Mouse (Mus musculus) thymus, postnatal 25 days (tissue): ENCODE results near the gene Pacsin1.
"Not testable (repeated sequence)": the region's sequence is repeated elsewhere in the genome, so short reads cannot be mapped to it uniquely, and the experiment has no call there.

ENCODE experiments used
- DNase-seq: peaks from one replicate; pipeline ENCODE4 v3.0.0; 2022

Pacsin1 gene

GRCm38 (mm10) chr17:27655089-27656010 is at the start of gene Pacsin1:
Gene Pacsin1, plus strand, starts transcription at chr17:27655509.
- peak; percentile 77 for DNase-seq

DNA sequence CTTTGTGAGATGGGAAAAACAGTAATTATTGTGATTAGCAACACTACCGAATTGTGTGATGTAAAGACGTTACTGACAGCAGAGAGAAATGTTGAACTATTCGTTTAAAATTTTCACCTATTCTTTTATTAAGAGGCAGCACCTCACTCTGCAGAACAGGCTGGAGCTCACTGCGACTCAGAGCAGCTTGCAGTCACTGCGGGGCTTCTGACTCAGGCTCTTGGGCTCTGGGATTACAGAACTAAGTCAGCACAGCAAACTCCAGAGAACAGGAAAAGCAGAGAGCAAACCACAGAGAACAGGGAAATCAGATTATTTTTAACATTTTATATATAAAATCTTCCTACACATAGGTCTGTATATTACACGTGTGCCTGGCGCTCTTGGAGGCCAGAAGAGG is 45.7 kb upstream of the Pacsin1 start:
- no peak for DNase-seq

DNA sequence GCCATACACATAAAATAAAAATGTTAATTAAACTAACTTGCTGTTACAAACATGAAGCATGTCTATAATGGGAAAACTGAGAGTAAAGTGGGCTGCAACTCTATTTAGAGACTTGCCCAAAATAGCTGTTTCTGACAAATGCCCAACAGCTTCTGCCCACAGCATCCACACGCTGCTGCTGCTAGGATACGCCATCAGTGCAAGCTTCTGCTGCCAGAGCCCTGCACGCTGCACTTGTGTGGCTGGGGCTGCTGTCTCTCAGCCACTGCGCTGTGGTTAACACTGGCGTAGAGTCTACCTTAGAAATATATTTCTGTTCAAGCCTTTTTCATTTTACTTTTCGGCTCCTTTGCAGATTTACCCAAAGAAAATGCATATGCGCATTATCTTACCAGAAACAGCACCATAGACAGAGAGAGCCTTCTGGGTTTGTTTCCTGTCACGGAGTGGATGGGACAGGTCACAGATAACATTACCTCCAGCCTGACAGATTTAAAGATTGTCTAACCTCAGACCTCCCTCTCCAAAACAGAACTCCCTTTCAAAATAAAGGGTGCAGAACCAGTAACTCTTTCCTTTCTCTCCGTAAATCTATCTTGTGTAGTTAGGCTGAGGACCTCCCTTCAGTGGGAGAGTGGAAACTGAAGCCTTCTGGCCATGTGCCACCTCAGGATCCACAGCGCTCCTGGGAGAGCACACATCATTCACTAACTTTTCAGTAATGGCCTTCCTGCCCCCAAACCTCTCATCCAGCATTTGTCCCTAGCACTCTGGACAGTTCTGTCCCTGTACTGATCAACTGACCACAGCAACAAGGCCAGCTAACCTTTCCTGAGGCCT is 44.4 kb upstream of the Pacsin1 start:
- no peak for DNase-seq

- DNase-seq = no peak
Observed at GRCm38 (mm10) chr17:27611519-27611884, 43.8 kb upstream of the Pacsin1 start.

DNA sequence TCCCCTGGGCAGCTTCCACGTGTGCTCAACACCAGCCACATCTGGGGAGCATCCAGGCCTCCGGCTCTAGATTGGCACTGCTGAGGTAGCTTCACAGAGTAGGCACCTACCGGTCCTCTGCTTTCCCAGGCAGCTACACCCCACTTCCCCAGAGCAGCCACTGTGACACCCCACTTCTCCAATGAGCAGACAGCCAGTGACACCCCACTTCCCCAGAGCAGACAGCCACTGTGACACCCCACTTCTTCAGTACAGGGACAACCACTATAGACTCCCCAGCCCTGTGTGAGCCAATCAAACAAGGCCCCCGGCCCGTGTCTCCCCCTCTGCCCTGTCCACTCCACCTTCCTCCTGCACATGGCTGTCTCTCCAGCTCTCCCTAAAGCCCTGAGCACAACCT is 43.3 kb upstream of the Pacsin1 start:
- DNase-seq = no peak

- no peak for DNase-seq
Observed at GRCm38 (mm10) chr17:27613016-27613415, 42.3 kb upstream of the Pacsin1 start.

GRCm38 (mm10) chr17:27615388-27615787 is 39.9 kb upstream of the Pacsin1 start:
- DNase-seq = no peak

- DNase-seq = no peak
Observed at GRCm38 (mm10) chr17:27621161-27621560, 34.1 kb upstream of the Pacsin1 start.

DNA sequence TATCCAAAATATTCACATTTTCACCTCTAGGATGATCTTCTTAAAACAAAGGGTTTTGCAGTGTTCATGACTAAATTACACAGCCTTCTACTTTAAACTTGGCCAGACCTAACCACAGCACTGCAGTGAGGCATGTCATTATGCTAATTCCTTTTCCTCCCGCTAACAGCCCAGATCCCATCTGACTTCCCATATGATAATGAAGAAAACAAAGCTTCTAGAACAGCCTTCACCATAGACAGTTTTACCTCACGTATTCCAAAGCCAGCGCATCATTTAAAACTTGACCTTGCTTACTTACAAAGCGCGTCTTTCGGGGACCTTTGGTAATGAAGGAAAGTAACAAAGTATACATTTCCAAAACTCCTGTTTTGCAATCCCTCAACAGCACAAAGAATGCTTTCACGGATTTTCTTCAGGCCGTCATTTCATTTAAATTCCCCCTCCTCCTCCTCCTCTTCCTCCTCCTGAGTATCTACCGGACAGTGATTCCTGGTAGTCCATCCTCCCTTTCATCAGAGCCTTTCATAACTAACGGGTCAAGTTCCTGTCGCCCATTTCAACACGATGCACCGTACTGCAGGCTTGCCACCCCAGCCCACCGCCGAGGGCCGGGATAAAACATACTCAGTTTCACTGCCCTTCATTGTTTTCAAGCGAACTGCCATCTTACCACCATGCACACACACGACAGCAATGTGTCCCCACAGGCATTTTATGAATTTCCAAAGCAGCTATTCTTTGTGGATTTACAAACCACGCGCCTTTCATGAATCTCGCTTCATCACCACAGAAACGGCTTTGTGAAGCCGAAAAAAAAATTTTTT is 33.4 kb upstream of the Pacsin1 start:
- peak; percentile 23 for DNase-seq

- DNase-seq = peak; percentile 71
Observed at GRCm38 (mm10) chr17:27622611-27623359, 32.5 kb upstream of the Pacsin1 start.

- peak; percentile 92 for DNase-seq
Observed at GRCm38 (mm10) chr17:27623360-27624326, 31.7 kb upstream of the Pacsin1 start, which contains the start of gene Nudt3. Gene Nudt3, minus strand, starts transcription at chr17:27623495.

- DNase-seq = no peak
Observed at GRCm38 (mm10) chr17:27625455-27626251, 29.7 kb upstream of the Pacsin1 start.

GRCm38 (mm10) chr17:27626681-27627080 is 28.6 kb upstream of the Pacsin1 start:
- DNase-seq = no peak

GRCm38 (mm10) chr17:27627451-27627850 is 27.9 kb upstream of the Pacsin1 start:
- no peak for DNase-seq

DNA sequence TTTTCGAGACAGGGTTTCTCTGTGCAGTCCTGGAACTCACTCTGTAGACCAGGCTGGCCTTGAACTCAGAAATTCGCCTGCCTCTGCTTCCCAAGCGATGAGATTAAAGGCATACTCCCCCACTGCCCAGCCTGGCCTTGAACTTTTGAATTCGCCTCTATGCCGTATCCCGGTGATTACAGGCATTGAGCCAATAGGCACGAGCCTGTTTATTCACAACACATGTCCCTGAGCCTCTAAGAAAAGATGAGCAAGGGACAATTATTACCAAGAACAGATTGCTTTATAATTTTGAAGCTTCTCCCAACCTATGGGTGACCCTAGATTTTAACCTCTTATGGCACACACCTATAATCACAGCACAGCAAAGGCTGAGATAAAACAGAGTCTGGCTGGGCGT is 26.9 kb upstream of the Pacsin1 start:
- DNase-seq = no peak

- peak; percentile 82 for DNase-seq
Observed at GRCm38 (mm10) chr17:27629249-27630020, 25.9 kb upstream of the Pacsin1 start.

DNA sequence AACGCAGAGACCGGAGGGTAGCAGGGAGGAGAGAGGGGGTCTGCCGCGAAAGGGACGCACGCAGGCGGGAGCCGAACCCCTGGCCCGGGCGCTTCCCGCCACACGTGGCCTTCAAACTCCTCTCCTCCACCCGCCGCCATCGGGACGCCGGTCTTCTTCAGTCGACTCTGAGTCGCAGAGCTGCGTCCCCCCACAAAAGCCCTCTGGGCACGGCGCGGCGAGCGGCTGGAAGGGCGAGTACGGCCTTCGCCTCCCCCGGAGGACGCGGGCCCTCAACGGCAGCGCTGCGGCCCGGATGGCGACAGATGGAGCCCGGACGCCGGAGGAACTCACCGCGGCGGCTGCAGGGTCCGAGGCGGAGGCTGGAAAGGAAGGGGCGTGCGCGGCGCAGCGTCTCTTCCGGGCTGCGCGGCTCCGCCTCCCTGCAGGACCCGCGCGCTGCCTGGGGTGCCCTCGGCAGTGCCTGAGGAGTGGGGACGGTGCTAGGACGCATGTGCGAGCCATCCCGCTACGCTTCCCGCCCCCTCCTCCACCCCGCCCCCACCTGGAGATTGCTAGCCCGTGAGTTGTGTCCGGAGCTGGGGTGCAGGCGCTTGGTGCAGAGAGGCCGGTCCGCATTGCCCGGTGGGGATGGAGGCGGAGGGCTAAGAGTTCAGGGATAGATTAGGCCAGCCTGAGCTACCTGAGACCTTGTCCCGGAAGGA is 20.3 kb upstream of the Pacsin1 start, which contains the start of gene RPS10-NUDT3:
Gene RPS10-NUDT3 (minus strand): TSS at position 352 of the 704 bp plus-strand sequence.
- peak; percentile 90 for DNase-seq

GRCm38 (mm10) chr17:27635575-27635903 is 19.8 kb upstream of the Pacsin1 start:
- not testable (repeated sequence) for DNase-seq
